Mouse (Mus musculus) lung, postnatal 36 days (tissue): ENCODE measurements around the gene Ebf3.

Source experiments
- DNase-seq: peaks from one replicate; pipeline ENCODE4 v3.0.0; 2022; ENCODE audit warnings: mixed read lengths

The Ebf3 gene

GRCm38 (mm10) chr7:137311341-137312110, 2.7 kb downstream of the Ebf3 start:
- no peak for DNase-seq

GRCm38 (mm10) chr7:137310876-137311275, 3.4 kb downstream of the Ebf3 start:
- DNase-seq, result no peak

- no peak for DNase-seq
Measured at GRCm38 (mm10) chr7:137310091-137310761, 4.0 kb downstream of the Ebf3 start.

- no peak for DNase-seq
Measured at GRCm38 (mm10) chr7:137309071-137310066, 4.9 kb downstream of the Ebf3 start.

GRCm38 (mm10) chr7:137308061-137309060, 5.9 kb downstream of the Ebf3 start:
- DNase-seq, result no peak

GRCm38 (mm10) chr7:137307131-137307530, 7.1 kb downstream of the Ebf3 start:
- no peak for DNase-seq

GRCm38 (mm10) chr7:137306127-137306526, 8.1 kb downstream of the Ebf3 start:
- no peak for DNase-seq

- DNase-seq, result no peak
Measured at GRCm38 (mm10) chr7:137303776-137304171, 10.5 kb downstream of the Ebf3 start.

- no peak for DNase-seq
Measured at GRCm38 (mm10) chr7:137302961-137303775, 11.1 kb downstream of the Ebf3 start.

GRCm38 (mm10) chr7:137302161-137302560, 12.1 kb downstream of the Ebf3 start:
- no peak for DNase-seq

- no peak for DNase-seq
Measured at GRCm38 (mm10) chr7:137301329-137301751, 12.9 kb downstream of the Ebf3 start.

- DNase-seq, result no peak
Measured at GRCm38 (mm10) chr7:137300826-137301225, 13.4 kb downstream of the Ebf3 start.

GRCm38 (mm10) chr7:137300169-137300568, 14.1 kb downstream of the Ebf3 start:
- no peak for DNase-seq

- no peak for DNase-seq
Measured at GRCm38 (mm10) chr7:137297594-137298381, 16.5 kb downstream of the Ebf3 start.

- no peak for DNase-seq
Measured at GRCm38 (mm10) chr7:137297131-137297530, 17.1 kb downstream of the Ebf3 start.

- no peak for DNase-seq
Measured at GRCm38 (mm10) chr7:137295612-137296011, 18.6 kb downstream of the Ebf3 start.

- DNase-seq, result no peak
Measured at GRCm38 (mm10) chr7:137294446-137294845, 19.8 kb downstream of the Ebf3 start.

GRCm38 (mm10) chr7:137289290-137289957, 24.8 kb downstream of the Ebf3 start:
- DNase-seq, result no peak

- no peak for DNase-seq
Measured at GRCm38 (mm10) chr7:137278171-137278570, 36.1 kb downstream of the Ebf3 start.
